Mouse (Mus musculus) Muller cell, postnatal 12 days (primary cell): Measurements from ENCODE around the gene Plcb4.
"Not testable (repeated sequence)": the region's sequence is repeated elsewhere in the genome, so short reads cannot be mapped to it uniquely, and the experiment has no call there.

Source experiments
- DNase-seq: peaks from one replicate; pipeline ENCODE4 v3.0.0-alpha.2; 2015; ENCODE audit errors: inconsistent ontology term

The Plcb4 gene

GRCm38 (mm10) chr2:135954760-135955548 lies 296.1 kb downstream of the Plcb4 start:
- no peak for DNase-seq

GRCm38 (mm10) chr2:135955796-135956195 lies 297.0 kb downstream of the Plcb4 start:
- DNase-seq, result no peak

- peak; percentile 46 for DNase-seq
Observed at GRCm38 (mm10) chr2:135957689-135958088, 298.9 kb downstream of the Plcb4 start.

- no peak for DNase-seq
Observed at GRCm38 (mm10) chr2:135958453-135958852, 299.6 kb downstream of the Plcb4 start.

- no peak for DNase-seq
Observed at GRCm38 (mm10) chr2:135963089-135963488, 304.3 kb downstream of the Plcb4 start.

GRCm38 (mm10) chr2:135966871-135967557 lies 308.2 kb downstream of the Plcb4 start:
- DNase-seq, result no peak

- DNase-seq, result peak; percentile 61
Observed at GRCm38 (mm10) chr2:135968159-135968558, 309.3 kb downstream of the Plcb4 start.

- DNase-seq, result no peak
Observed at GRCm38 (mm10) chr2:135970902-135971301, 312.1 kb downstream of the Plcb4 start.

- DNase-seq, result no peak
Observed at GRCm38 (mm10) chr2:135975978-135976377, 317.2 kb downstream of the Plcb4 start.

GRCm38 (mm10) chr2:135978790-135979189 lies 320.0 kb downstream of the Plcb4 start:
- DNase-seq, result no peak

GRCm38 (mm10) chr2:135980428-135980827 lies 321.6 kb downstream of the Plcb4 start:
- no peak for DNase-seq

GRCm38 (mm10) chr2:135983972-135984371 lies 325.2 kb downstream of the Plcb4 start:
- DNase-seq, result no peak

GRCm38 (mm10) chr2:135985536-135986265 lies 326.9 kb downstream of the Plcb4 start:
- no peak for DNase-seq

GRCm38 (mm10) chr2:135988475-135988874 lies 329.7 kb downstream of the Plcb4 start:
- DNase-seq, result not testable (repeated sequence)

- not testable (repeated sequence) for DNase-seq
Observed at GRCm38 (mm10) chr2:135990686-135991085, 331.9 kb downstream of the Plcb4 start.

- DNase-seq, result no peak
Observed at GRCm38 (mm10) chr2:135993314-135993713, 334.5 kb downstream of the Plcb4 start.

GRCm38 (mm10) chr2:135995196-135995595 lies 336.4 kb downstream of the Plcb4 start:
- DNase-seq, result no peak

GRCm38 (mm10) chr2:135996936-135997335 lies 338.1 kb downstream of the Plcb4 start:
- DNase-seq, result no peak

GRCm38 (mm10) chr2:135997361-135998150 lies 338.7 kb downstream of the Plcb4 start:
- DNase-seq, result no peak

GRCm38 (mm10) chr2:135998886-135999285 lies 340.1 kb downstream of the Plcb4 start:
- DNase-seq, result no peak

GRCm38 (mm10) chr2:135999361-135999760 lies 340.6 kb downstream of the Plcb4 start:
- no peak for DNase-seq

- no peak for DNase-seq
Observed at GRCm38 (mm10) chr2:136000933-136001332, 342.1 kb downstream of the Plcb4 start.
